Mouse (Mus musculus) heart, adult 8-10 months (tissue): ENCODE results near the gene Gbp6. TPM values are rescaled to one million over a fixed set of nuclear protein-coding genes. Genes with fewer than 3 reads are reported as not detected.

Experiments used
- total RNA-seq, 4 experiments: library from RNA; stranded (reverse); gene quantifications; 2 replicates each; pipeline ENCODE4 v1.2.4; 2022

The Gbp6 gene
- total RNA-seq, 4 experiments from 2014 or later, result 8.9 to 41.6 (median 17.9) TPM

Other genes starting within 250 kb of the Gbp6 start
- 1 to 10 TPM; 6.5 to 9.4 (median 7.4) TPM for gene Gbp9, start 154.2 kb downstream of the Gbp6 start, total RNA-seq
- under 1 TPM in 3 of 4 experiments, not detected in 1; 0.23 to 0.72 (median 0.47) TPM for gene Gbp8, start 154.2 kb downstream of the Gbp6 start, total RNA-seq
- 1 to 10 TPM; 4.1 to 6.9 (median 5.7) TPM for gene Gbp4, start 154.1 kb downstream of the Gbp6 start, total RNA-seq
- 1 to 10 TPM in 2 of 4 experiments, under 1 TPM in 2; 0.22 to 3.6 (median 0.87) TPM for gene Gbp10, start 54.2 kb downstream of the Gbp6 start, total RNA-seq
- 1 to 10 TPM in 1 of 4 experiments, under 1 TPM in 2, not detected in 1; 0.31 to 3.6 (median 0.71) TPM for gene Gm43302, start within 50 bp of the Gbp6 start, total RNA-seq
- 1 to 10 TPM; 3.9 to 5.6 (median 4.2) TPM for gene Lrrc8b, start 122.1 kb upstream of the Gbp6 start, total RNA-seq
- 10 to 100 TPM; 15.3 to 24.9 (median 23.1) TPM for gene Lrrc8c, start 225.7 kb upstream of the Gbp6 start, total RNA-seq